Mouse (Mus musculus): Measurements from ENCODE around the gene Mtus2.
A peak's percentile ranks its signal among the peaks of the same experiment; 100 is the strongest.

Mtus2 gene

DNA sequence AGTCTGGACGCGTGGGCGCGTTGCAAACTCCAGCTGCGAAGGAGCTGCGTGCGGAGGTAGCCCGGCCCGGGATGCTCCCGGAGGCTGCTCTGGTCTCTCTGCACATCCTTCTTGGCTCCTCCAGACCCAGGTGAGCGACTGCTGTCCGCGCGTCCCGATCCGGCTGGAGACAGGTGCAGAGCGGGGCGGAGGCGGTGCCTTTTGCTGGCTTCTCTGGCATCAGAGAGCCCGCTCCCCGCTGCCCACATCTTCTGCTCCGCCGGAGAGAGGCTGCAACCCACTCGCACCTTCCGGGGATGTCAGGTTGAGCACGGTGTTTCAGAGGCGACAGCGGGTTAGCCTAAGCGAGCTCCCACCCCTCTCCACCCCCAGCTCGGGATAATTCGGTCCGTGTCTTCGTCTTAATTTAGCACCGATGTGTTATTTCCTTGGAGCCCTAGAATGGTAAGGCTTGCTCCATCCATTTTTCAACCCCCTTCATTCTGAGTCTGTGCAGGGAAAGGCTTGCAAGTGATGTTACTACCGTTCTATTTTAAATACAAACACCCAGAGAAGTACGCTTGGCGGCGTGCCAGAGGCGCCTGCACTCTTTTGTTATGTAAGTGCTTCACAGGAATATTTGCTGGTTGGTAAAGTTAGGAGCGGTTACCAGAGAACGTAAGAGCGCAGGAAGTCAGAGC, 612 bp downstream of the Mtus2 start:
- DNase-seq (ENCODE audit: low spot score in 2 of 2): peak in 1 of 2 experiments; percentile 40

DNA sequence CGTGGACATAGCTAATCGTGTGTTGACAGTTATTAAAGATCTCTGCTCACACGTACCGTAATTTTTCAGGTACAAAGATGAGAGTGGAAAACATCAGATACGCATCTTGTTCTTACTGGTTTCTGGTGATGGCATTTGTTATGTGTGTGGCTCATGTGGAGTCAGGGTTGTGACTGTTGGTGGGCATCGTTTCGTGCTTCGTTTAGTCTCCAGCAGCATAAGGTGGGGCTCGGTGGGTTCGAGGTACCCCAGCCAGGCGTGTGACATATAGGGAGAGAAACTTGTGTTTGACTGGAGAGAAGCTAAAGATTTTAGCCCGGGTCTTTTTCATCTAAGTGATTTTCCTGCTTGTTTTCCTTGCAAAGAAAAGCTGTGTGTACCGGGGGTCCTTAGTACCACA, 1.4 kb downstream of the Mtus2 start:
- no peak for DNase-seq (ENCODE audit: low spot score in 2 of 2)

DNA sequence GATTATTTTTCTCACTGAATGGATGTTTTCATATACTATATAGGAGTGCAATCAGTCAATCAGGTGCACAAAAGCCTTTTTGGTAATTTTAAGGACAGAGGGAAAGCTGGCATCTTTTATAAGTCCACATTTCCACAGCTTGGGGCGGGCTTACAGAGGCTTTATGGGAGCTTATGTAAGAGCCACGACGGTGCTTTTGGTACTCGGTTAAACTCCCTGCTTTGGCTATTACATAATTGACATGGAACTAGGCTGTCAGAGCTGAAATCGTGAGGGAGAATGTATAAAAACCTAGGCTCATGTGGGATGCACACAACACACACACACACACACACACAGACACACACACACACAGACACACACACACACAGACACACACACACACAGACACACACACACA, 2.0 kb downstream of the Mtus2 start:
- DNase-seq (ENCODE audit: low spot score in 2 of 2): no peak

DNA sequence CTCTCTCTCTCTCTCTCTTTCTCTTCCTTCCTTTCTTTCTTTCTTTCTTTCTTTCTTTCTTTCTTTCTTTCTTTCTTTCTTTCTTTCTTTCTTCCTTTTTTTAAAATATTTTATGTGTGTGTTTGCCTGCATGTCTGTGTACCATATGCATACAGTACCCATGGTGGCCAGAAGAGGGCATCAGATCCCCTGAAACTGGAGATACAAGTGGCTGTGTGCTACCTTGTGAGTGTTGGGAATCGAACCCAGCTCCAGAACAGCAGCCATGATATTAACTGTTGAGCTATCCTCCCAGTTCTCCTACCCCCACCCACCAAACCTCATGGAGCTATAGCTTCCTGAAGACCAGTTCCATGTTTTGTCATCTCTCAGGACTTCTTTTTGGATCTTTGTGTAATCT, 3.7 kb downstream of the Mtus2 start:
- no peak for DNase-seq (ENCODE audit: low spot score in 2 of 2)

DNA sequence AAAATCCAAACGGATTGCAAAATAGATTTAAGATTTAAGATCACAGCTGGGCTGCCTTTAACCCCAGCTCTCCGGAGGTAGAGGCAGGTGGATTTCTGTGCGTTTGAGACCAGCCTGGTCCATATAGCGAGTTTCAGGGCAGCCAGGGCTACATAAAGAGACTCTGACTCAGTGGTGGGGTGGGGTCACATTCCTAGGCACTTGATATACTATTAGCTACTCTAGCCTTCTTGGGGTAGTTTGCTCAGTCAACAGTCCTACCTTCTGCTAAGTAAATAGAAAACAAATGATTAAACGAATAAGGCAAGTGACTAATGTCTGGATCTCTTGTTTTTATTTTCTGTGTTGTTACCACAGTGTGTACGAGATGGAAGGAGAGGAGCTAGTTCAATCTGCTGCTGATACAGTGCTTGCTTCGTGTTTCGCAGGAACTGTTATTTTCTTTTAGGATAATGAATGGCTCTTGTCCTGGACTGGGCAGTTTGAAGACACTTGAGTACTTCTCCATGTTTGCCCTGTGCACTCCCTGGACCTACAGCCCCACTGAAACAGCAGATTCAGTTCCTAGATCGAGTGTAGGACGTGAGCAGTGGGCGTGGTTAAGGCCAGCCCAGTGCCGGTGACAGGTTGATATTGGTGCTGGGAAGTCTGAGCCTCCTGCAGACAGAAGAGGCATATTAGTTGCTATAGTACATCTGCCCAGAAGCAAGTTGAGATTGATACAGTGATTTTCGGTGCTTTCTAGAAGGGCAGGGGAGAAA, 6.9 kb downstream of the Mtus2 start:
- no peak for DNase-seq (ENCODE audit: low spot score in 2 of 2)

DNA sequence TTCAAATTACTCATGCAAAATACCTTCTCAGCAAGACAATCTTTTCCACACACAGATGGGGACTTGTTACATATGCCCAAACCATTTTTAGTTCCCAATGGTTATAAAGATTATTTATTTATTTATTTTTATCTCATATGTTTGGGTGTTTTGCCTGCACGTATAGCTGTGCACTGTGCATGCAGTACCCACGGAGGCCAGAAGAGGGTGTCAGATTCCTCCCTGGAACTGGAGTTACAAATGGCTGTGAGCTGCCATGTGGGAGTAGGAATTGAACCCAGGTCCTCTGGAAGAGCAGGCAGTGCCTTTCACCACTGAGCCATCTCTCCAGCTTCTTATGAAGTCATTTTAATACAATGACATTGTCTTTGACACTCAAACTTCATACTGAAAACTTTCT, 7.7 kb downstream of the Mtus2 start:
- peak in 1 of 2 experiments; percentile 16 for DNase-seq (ENCODE audit: low spot score in 2 of 2)

DNA sequence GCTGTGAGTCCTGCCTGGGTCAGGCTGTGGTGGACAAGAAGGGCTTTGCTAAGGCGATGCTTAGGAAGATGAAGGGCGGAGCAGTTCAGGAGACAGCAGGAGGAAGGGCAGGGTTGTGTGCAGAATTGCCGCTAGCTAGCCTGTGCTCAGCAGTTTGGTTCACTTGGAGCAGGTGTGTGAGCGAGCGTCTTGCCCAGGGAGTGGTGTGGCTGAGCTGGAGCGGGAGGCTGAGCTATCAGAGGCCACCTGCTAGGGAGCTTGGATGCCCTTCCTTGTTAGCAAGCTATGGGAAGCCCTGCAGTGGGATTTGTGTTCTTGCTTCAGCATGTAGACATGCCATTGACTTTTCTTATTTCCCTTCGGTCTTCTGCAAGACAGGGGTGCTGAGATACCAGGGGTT, 9.5 kb downstream of the Mtus2 start:
- DNase-seq (ENCODE audit: low spot score in 2 of 2): no peak

DNA sequence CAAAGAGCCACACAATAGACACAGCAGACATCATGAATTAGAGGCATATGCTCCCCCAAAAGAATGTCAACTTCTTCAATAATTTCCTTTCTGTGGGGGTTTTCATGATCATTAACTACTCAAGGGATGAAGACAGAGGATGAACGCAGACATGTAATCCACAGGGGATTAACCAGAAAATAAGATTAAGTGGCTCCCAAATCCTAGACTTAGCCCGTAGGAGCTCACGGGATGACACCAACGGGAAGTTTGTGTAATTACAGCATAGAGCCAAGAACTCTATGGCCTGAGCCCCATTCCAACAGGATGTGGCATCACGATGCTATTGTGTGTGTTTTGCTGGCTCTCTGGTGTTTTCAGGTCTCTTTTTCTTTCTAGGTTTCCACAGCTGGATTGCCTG, 12.4 kb downstream of the Mtus2 start:
- DNase-seq (ENCODE audit: low spot score in 2 of 2): no peak

DNA sequence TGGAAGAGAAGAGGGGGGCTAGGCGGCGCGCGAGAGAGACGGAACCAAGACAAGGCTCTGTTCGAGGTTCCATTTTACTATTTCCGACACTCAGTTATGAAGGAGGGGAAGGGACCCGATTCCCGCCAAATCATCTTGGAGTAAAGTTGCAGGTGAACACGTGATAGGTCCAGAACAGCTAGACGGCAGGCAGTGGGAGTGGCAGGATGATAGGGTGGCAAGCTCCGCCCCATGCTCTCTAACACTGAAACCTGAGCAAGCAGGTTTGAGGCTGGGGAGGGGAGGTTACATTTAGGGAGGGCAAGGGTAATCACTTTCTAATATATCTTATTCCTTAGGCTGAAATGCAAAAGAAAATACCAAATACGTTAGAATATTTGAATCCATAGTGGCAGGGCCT, 18.9 kb downstream of the Mtus2 start:
- DNase-seq (ENCODE audit: low spot score in 2 of 2): no peak

DNA sequence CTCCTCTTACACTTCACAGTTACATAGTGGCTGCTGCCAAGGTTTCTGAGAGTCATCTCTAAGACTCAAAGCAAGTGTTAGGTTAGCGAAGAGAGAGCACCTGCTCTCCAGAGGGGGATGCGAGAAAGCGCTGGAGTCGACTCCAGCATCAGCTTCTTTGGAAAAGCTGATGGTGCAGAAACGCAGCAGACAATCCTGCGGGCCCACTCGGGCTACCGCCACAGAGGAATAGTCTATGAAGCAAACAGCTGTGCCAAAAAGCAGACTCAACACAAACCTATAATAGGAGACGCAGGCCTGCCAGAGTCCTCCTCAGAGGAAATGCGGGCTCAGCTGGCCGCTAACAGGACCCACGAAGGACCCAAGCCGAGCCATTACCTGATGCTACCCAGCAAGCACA, 23.5 kb downstream of the Mtus2 start:
- no peak for DNase-seq (ENCODE audit: low spot score in 2 of 2)

DNA sequence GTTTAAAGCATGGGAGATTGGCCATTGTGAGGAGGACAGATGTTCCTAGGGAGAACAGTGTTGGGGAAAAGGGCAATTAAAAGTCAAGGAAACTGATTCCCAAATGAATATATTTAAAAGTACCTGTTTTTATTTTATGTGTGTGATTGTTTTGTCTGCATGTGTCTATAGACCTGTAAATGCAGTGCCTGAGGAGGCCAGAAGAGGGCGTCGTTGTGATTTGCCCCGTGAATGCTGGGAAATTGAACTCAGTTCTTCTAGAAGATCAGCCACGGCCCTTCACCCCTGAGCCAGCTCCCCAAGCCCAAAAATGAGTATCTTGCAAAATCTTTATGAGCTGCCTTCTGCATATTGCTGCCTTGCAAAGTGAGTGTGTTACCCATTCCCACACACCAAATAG, 33.2 kb downstream of the Mtus2 start:
- no peak for DNase-seq (ENCODE audit: low spot score in 2 of 2)

DNA sequence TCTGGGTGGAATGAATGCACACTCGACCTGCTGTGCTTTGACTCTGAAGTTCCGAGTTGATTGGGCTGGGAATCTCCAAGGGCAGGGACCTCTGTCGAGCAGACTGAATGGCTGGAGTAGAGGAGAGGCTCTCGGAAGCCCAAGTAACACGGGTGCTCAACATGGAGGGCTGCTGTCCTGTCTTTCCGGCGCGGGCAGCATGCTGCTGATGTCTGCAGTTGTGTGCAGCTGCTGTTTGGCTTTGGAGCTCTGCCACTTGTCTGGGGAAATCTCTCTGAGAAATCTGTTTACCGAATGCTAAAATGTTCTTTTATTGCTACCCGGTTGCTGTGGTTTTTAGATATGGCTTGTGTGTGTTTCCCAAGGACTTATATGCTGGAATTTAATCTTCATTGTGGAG, 33.7 kb downstream of the Mtus2 start:
- no peak for DNase-seq (ENCODE audit: low spot score in 2 of 2)

DNA sequence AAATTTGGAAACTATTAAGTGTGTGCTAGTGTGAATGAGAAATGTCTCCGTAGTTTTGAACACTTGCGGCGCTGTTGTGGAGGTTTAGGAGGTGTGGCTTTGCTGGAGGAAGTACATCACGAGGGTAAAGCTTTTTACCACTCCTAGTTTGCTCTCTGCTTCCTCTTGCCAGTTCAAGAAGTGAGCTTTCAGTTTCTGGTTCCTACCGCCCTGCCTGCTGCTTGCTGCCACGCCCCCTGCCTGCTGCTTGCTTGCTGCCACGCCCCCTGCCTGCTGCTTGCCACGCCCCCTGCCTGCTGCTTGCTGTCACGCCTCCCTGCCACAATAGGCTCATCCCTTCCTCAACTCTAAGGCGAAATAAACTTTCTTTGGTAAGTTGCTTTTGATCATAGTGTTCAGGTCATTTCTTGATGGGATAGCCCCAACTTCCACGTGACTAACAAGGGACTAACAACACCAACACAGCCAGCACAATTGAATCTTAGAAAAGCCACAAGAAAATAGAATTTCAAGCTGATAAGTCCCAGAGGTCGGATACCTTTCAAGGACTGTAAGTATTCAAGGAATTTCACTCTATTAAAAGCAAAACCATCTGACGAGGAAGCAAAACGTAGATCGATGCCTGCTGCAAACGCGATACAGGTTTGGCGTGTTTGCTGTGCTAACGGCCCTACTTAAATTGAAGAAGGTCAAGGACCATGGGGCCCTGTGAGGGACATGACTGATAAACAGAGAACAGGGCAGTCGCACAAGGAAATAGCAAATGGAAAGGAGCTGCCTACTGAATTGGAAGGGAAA, 35.7 kb downstream of the Mtus2 start:
- DNase-seq (ENCODE audit: low spot score in 2 of 2): peak in 1 of 2 experiments; percentile 32

DNA sequence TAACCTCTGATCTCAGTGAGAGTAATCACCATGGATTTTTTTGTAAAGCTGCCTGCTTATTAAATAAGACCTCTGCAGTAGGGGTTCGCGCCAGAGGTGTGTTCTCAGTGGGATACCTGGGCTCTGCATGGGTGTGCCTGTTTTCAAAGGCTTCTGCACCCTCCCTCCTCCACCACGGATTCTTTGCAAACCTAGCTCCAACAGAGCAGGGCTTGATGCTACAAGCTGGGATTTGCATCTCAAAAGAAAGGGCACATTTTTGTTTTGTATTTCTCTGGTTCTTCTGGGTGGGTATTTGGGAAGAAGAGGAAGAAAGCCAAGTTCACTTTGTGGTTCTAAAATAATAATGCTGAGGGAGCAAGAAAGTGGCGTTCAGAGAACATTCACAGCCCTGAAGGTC, 48.1 kb downstream of the Mtus2 start:
- DNase-seq (ENCODE audit: low spot score in 2 of 2): no peak

DNA sequence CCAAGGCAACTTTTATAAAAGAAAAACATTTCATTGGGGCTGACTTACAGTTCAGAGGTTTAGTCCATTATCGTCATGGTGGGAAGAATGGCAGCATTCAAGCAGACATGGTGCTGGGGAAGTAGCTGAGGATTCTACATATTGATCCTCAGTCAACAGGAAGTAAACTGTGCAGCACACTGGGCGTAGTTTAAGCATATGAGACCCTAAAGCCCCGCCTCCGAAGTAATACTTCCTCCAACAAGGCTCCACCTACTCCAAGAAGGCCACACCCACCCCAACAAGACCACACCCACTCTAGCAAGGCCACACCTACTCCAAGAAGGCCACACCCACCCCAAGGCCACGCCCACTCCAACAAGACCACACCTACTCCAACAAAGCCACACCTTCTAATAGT, 55.0 kb downstream of the Mtus2 start:
- DNase-seq (ENCODE audit: low spot score in 2 of 2): no peak

DNA sequence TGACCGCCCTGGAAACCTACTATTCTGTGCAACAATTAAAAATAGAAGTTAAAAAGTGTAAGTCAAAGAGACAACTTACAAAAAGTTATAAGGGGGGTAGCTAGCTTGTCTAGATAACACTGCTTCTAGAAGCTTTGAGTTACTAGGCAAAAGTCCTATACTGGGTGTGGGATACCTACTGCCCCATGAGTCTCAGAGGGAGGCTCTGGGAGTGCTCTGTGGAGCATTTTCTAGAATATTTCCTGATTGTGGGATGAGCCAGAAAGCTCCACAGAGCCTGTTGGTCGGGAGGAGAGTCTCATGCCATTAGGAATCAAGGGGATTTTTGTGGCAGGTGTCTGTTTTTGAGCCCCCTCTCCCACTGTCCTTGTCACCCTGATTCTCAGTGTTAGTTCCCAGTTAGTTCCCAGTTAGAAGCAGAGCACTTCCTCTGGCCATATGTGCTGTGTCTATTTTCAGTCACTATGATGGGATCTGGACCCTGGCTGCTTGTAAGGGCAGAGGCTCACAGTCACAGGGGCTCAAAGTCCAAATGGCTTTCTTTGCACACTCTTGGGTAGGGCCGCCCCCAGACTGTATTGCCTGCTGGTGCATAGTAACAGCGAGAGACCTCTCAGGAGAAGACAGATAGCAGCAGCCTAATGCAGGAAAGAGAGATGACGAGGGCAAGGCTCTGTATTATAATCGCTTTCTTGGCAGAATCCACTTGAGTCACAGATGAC, 57.2 kb downstream of the Mtus2 start:
- no peak for DNase-seq (ENCODE audit: low spot score in 2 of 2)

DNA sequence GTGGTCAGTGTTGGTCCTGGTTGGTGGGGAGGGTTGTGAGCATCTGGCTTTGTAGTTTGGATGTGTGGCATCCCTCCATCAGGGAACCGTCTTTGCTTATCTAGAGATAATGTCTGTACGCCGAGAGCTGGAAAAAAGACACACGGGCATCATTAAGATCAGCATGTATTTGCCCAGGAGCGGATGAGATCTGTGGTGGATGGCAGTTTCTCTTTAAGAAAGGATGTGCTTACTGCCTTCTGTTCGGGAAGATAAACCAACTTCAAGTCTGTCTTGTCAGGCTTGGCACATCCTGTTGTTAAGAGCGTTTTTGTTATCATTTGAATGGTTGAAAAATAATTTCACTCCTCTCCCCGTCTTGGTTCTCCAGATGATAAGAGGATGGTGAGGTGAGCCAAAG, 58.3 kb downstream of the Mtus2 start:
- no peak for DNase-seq (ENCODE audit: low spot score in 2 of 2)

DNA sequence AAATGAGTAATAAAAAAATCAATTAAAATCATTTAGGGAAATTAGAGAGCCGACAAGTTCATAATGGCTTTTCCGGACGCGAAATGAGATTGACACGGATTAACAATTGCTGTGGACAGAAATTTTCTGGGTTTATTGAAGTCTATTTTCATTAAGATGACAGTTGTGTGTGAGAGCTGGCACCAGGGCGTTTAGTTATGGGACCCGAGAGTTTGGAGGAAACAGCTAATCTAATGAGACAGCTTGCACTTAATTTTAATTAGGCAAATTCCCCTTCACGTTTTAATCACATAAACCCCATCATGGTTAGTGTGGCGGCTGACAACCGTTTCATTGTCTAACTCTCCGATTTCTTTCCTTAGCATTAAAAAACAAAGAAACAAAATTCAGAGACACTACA, 60.3 kb downstream of the Mtus2 start:
- DNase-seq (ENCODE audit: low spot score in 2 of 2): no peak

DNA sequence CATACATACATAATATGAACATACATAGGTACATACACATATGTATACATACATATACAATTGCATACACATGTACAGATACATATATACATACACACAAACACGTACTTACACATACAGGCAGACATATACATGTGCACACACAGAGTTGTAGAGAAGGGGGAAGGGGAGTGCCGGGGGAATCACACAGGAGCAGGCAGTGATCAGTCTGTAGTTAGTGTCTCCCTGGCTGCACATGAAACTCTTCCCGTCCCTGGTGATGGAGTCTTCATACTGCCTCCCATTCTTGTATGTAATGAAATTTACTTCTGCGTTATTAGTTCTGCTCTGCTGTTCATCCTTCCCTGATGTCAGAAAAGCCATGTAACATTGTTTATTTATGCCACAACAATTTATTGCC, 65.7 kb downstream of the Mtus2 start:
- DNase-seq (ENCODE audit: low spot score in 2 of 2): no peak

DNA sequence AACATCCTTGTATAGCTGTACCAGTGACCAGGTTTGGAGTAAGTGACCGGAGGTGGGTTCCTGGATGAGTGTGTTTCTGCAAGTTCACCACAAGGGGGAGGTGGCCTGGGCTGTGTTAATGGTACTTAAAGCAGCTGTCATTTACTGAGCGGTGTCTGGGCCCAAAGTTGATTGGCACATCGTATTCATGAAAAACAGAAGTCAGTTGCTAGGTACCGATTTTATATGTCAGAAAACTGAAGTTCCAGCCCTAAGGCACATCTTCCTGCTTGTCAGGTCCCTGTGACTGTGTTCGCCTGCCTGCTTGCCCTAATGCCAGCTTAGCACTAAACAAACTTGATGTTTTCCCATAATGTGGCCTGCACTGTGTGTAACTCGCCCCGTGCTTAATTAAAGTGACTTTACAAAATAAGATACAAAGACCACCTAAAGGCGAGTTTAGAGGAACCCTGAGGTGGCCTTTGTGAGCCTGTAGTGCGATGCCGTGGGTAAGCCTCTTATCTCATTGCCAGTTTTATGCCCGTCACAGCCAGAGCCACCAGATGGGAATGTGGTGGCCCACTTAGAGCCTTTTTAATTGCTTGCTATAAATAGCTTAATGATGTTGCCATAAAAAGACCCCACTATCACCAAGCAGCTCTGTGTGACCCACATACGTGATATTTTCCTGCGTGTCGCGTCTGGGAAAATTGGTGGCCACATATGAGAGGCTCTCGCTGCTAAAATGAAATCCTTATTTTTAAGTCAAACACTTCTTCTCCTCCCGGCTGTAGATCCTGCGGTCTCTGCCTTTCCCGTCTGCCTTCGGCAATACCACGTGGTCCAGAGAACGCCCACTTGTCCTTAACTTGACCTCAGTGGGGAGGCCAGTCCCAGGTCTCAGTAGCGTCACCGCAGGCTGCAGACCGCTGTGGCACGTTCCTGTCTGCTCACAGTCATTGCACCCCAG, 69.6 kb downstream of the Mtus2 start:
- DNase-seq (ENCODE audit: low spot score in 2 of 2): peak in 1 of 2 experiments; percentile 10

DNA sequence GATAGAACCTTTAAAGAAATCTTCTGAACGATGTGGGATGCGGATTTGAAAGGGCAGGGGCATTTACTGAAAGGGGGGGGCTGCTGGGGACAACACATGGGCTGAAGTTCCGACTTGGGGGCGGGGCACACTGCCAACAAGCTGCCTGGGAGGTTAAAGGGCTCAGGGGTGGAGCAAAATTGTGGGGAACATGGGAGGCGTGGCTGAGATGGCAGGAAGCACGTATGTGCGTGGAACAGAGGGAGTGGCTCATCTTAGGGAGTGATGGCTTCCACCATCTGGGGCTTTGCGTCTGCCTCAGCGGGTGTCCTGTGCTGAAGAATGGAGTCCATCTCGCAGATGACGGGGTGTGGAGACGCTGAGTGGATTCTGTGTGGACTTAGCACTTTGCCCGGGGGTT, 70.9 kb downstream of the Mtus2 start:
- DNase-seq (ENCODE audit: low spot score in 2 of 2): no peak
